Mouse (Mus musculus): ENCODE data around the gene Slc31a2.

GRCm38 (mm10) chr4:62308406-62308805 is 46.0 kb downstream of the Slc31a2 start:
- TF ChIP-seq NRF1 (IDR thresholded peaks at IDR 0.05; ENCODE audit: low read depth, low read length) (no peak), MEF2A (IDR thresholded peaks at IDR 0.05; ENCODE audit: borderline replicate concordance, low read depth, low read length) (no peak)
